Mouse (Mus musculus): ENCODE measurements around the gene Pgpep1l. TPM values are rescaled to one million over a fixed set of nuclear protein-coding genes. Genes with fewer than 3 reads are reported as not detected.

Pgpep1l gene
- polyA plus RNA-seq, 1 experiment from 2014 or later, result 0.31 TPM

DNA sequence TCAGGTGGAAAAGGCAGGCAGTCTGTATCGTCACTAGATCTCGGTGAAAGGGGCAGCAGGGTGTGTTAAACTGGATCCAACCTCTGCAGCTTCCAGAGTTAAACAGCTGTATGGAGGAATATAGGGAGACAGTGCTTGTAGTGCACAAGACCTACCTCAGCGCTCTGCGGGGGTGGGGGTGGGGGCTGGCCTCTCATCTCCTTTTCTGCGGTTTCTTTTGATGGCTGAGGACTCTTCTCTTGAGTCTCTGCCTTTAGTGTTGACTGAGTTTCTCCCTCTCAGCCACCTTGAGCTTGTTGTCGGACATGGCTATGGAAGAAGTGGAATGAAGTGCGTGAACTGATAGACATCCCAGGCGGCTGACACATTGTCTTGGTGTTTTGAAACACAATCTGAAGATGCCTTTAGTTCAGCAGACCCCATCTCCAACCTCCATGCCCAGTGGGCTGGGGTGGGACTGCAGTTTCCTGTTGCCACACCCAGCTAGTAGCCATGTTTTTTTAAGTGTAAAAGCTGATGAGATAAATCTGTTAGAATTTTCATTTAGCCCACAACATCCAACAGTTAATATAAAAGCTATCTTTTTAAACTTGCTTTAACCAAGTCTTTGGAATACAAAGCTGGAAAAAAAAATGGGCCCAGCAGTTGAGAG is 58.1 kb downstream of the Pgpep1l start:
- H3K4me2 ChIP-seq, result no peak overlapping the region
- no peak for ATAC-seq (ENCODE audit: insufficient number of reproducible peaks, insufficient read depth, low FRiP score, low TSS enrichment, low read depth)
- 91% methylated on average over 8 of the region's 8 CpGs for WGBS
- H3K9ac ChIP-seq, result no peak overlapping the region
- no peak overlapping the region for H3K4me3 ChIP-seq
- no peaks in the 10 kb centered on the region for H3K27me3 ChIP-seq
- H3K27ac ChIP-seq, result no peak overlapping the region
- peaks cover 4% of the 10 kb centered on the region; the same call in 1 of the 2 replicates for H3K4me1 ChIP-seq
- H3K36me3 ChIP-seq, result peaks cover 86% of the 10 kb centered on the region
- H3K9me3 ChIP-seq, result no peaks in the 10 kb centered on the region

GRCm38 (mm10) chr7:68199609-68200008 is 64.4 kb downstream of the Pgpep1l start:
- Histone ChIP-seq H3K4me1 (peaks cover 4% of the 10 kb centered on the region; the same call in 1 of the 2 replicates), H3K4me2 (no peak overlapping the region), H3K36me3 (peaks cover 77% of the 10 kb centered on the region), H3K27me3 (no peaks in the 10 kb centered on the region), H3K4me3 (no peak overlapping the region), H3K27ac (no peak overlapping the region), H3K9ac (no peak overlapping the region), H3K9me3 (no peaks in the 10 kb centered on the region)
- ATAC-seq (ENCODE audit: insufficient number of reproducible peaks, insufficient read depth, low FRiP score, low TSS enrichment, low read depth), result no peak
- 96% methylated on average over 7 of the region's 7 CpGs for WGBS

- 86% methylated on average over 15 of the region's 15 CpGs for WGBS
Observed at GRCm38 (mm10) chr7:68193958-68194695, 69.9 kb downstream of the Pgpep1l start.

GRCm38 (mm10) chr7:68189691-68190456 is 74.2 kb downstream of the Pgpep1l start:
- Histone ChIP-seq H3K36me3 (peaks cover 89% of the 10 kb centered on the region), H3K9me3 (no peaks in the 10 kb centered on the region), H3K4me1 (no peaks in the 10 kb centered on the region), H3K9ac (no peak overlapping the region), H3K4me2 (no peak overlapping the region), H3K27ac (no peak overlapping the region), H3K27me3 (no peaks in the 10 kb centered on the region), H3K4me3 (no peak overlapping the region)
- ATAC-seq (ENCODE audit: insufficient number of reproducible peaks, insufficient read depth, low FRiP score, low TSS enrichment, low read depth), result no peak
- WGBS, result 93% methylated on average over 13 of the region's 13 CpGs

More at GRCm38 (mm10) chr7:68193958-68194695, 69.9 kb downstream of the Pgpep1l start:
- ATAC-seq (ENCODE audit: insufficient number of reproducible peaks, insufficient read depth, low FRiP score, low TSS enrichment, low read depth), result no peak
- Histone ChIP-seq H3K4me2 (no peak overlapping the region), H3K9ac (no peak overlapping the region), H3K36me3 (peaks cover 90% of the 10 kb centered on the region), H3K27me3 (no peaks in the 10 kb centered on the region), H3K4me3 (no peak overlapping the region), H3K9me3 (no peaks in the 10 kb centered on the region), H3K4me1 (no peaks in the 10 kb centered on the region), H3K27ac (no peak overlapping the region)

DNA sequence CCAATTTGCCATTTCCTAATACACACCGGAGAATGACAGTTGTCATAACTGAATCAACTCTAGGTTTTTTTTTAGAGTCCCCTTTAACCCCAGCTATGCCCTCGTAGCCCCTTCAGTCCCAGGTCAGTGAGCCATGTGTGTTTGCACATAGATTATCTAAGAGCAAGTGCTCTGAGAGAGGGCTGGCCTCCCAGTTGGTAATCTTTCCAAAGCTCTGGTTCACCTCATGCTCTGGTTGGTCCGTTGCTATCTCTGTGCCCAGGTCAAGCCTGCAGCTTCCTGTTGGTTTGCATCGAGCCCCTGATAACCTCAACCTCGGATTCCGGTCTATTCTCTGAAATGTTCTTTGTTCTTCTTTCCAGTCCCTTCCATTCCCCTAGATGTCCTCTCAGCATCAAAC is 74.8 kb downstream of the Pgpep1l start:
- H3K27me3 ChIP-seq, result no peaks in the 10 kb centered on the region
- ATAC-seq (ENCODE audit: insufficient number of reproducible peaks, insufficient read depth, low FRiP score, low TSS enrichment, low read depth), result no peak
- WGBS, result 90% methylated on average over 6 of the region's 6 CpGs
- no peaks in the 10 kb centered on the region for H3K9me3 ChIP-seq
- H3K4me1 ChIP-seq, result no peaks in the 10 kb centered on the region
- no peak overlapping the region for H3K4me2 ChIP-seq
- peaks cover 89% of the 10 kb centered on the region for H3K36me3 ChIP-seq
- no peak overlapping the region for H3K27ac ChIP-seq
- H3K4me3 ChIP-seq, result no peak overlapping the region
- H3K9ac ChIP-seq, result no peak overlapping the region

Other genes with a start within 250 kb of the Pgpep1l start
- 2.0 and 2.1 TPM in 2 replicates for gene Fam169b, start 9.6 kb upstream of the Pgpep1l start, polyA plus RNA-seq (2015; fragmentation: Nextera tagmentation; extraction: Ambion mirVana)

Measured in embryonic facial prominence, embryonic 13.5 days (tissue).